Mouse (Mus musculus) heart, postnatal 4 days (tissue): ENCODE data around the gene Rnf8. TPM values are rescaled to one million over a fixed set of nuclear protein-coding genes. Genes with fewer than 3 reads are reported as not detected.
A peak's percentile ranks its signal among the peaks of the same experiment; 100 is the strongest.
"Not testable (repeated sequence)": the region's sequence is repeated elsewhere in the genome, so short reads cannot be mapped to it uniquely, and the experiment has no call there.

ENCODE experiments used
- DNase-seq: peaks from one replicate; pipeline ENCODE4 v3.0.0; 2021
- total RNA-seq, 2 experiments: library from RNA; stranded (reverse); gene quantifications; 2 replicates each; pipeline ENCODE4 v1.2.3; 2021

The Rnf8 gene
- total RNA-seq: 10 to 100 TPM; 24.7 to 28.6 TPM

DNA sequence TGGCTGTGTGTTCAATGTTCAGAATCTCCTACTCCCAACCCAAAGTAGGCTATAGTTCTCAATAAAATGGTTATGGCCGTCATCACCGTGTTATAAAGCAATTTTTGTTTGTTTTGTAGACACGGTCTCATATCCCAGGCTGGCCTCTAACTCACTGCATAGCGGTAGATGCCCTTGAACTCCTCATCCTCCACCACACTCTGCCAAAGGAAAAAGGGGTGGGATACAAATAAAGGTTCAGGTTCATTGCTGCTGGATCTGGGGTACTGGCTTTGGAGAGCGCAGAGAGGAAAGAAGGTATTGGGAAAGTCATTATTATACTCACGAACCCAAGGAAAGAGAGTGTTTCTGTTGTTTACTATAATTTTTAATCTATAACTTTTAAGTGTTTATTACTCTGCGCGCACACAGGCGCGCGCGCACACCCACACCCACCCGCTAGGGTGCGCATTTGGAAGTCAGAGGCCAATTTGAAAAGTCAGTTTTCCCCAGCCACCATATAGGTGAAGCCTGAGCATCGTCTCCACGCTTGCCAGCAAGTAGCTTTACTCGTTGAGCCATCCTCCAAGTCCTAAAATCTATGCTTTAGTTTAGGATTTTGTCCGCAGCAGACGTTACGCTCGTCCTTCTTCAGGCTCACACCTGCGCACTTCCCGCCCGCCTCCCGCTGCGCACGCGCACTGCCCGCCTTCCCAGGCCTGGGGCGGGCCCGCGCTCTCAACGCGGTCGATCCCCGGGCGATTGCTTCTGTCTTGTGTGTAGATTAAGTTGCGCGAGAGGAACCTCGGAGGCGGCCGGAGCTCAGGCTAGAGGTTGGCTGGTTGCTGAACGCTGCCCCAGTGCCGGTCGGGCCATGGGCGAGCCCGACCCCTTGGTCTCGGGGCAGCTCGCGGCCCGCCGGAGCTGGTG lies at the start of gene Rnf8, which contains the start of gene Gm28043:
TSS of gene Rnf8 (plus strand) at position 676 of the 909 bp plus-strand sequence.
TSS of gene Gm28043 (plus strand) at position 762 of the 909 bp plus-strand sequence.
- DNase-seq: peak; percentile 96

- no peak for DNase-seq
Observed at GRCm38 (mm10) chr17:29565521-29565920, 49.1 kb upstream of the Rnf8 start.

- DNase-seq: no peak
Observed at GRCm38 (mm10) chr17:29568435-29568834, 46.2 kb upstream of the Rnf8 start.

DNA sequence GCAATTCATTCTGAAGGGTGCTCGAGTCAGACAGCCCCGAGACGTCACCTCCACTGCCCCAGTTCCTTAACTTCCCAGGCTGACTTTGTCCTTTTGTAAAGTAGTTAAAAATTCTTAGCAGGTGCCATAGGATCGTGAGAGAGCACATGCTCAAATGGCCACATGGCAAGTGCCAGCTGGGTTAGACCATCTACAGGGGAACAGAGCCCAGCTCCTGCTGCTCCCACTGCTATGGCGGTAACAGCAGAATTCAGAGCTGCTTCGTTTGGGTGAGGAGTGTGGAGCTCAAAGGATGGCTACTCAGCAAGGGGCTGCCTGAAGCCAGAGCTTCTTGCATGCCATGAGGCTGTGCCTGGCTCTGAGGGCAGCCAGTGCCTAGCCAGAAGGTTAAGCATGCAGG lies 44.8 kb upstream of the Rnf8 start:
- no peak for DNase-seq

DNA sequence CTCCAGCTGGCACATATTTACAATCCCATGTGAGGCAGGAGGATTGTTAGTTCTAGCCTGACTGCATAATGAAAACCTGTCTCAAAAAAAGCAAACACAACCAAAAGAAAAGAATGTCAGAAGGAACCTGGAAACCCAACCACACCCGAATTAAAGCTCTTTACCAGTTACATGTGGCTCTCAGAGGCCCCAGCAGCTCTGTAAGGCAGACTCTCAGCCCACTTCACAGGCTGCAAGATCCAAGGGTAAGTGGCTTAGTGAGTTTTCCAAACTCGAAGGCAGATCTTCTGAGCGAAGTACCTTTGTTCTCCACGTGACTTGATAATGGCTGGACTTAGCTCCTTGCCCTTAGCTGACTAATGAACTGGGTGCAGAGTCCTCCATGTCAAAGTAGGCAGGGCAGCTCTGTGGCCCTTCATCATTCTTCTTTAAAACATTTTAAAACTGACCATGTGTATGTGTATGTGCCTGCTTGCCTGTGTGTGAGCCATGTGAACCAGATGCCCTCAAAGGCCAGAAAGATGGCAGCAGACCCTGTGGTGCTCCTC lies 34.9 kb upstream of the Rnf8 start:
- DNase-seq: no peak

- no peak for DNase-seq
Observed at GRCm38 (mm10) chr17:29583569-29583968, 31.0 kb upstream of the Rnf8 start.

DNA sequence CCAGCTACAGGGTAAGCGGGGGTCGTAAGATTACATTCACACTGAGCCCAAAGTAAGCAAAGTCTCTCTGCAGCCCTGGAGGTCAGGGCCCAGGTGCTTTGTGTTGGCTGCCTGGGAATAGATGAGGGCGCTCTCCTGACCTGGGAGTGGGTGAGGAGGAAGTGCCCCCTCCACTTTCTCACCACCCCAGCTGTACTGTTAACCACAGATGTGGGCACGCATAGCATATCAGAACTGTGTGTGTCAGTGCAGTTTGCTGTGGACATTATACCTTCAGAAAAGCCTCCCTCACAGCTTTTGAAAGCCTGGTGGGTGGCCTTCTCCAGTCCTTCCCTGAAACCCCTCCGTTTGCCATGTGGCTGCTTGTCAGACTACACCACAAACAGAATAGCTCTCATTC lies 30.3 kb upstream of the Rnf8 start:
- DNase-seq: no peak

DNA sequence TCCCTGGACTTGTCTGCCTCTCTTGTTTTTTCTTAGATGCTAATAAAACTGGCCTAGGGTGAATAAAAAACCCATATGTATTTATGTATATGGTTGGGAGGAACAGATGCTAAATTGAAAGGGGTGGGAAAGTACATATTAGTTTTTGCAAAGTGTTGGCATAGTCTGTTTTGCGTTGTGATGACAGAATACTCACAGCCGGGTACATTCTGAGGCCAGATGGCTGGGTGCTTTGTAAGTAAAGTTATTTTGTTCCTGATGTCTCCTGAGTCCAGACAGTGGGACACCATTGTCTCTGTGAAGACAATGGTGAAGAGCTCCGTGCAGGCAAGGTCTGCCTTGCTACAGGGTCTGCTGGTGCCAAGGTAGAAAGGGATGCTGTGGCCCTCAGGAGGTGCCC lies 29.9 kb upstream of the Rnf8 start:
- no peak for DNase-seq

GRCm38 (mm10) chr17:29585446-29585845 lies 29.1 kb upstream of the Rnf8 start:
- no peak for DNase-seq

- no peak for DNase-seq
Observed at GRCm38 (mm10) chr17:29586921-29587320, 27.7 kb upstream of the Rnf8 start.

DNA sequence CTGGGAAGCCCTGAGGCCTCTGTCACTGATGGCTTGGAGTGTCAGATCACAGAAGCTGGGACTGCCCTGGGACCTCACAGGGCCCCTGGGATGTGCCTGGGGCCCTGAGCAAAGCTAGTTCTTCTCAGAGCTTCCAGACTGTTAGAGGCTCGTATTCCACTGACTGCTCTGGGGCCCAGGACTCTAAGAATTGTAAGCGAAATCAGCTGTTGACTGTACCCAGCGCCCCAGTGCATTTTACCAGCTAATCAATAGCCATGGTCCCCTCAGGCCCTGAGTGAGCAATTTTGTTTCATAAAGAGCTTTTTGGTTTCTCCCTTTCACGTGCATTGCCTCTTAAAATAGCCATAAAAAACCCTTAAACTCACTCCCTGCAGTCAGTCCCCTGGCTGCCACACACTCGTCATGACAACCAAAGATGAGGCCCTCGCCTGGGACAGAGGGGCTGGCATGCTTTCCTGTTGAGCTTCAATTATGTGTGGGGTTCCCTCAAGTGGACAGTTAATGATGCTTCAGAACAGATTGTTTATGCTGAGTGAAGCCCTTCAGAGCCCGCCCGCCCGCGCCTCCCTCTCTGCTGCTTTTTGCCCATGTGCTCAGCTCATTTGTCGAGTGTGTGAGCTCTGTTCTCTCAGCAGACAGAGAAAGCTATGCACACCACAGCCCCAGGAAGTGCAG lies 25.2 kb upstream of the Rnf8 start:
- no peak for DNase-seq

GRCm38 (mm10) chr17:29595891-29596770 lies 18.5 kb upstream of the Rnf8 start:
- DNase-seq: no peak

GRCm38 (mm10) chr17:29596771-29597132 lies 17.8 kb upstream of the Rnf8 start:
- no peak for DNase-seq

DNA sequence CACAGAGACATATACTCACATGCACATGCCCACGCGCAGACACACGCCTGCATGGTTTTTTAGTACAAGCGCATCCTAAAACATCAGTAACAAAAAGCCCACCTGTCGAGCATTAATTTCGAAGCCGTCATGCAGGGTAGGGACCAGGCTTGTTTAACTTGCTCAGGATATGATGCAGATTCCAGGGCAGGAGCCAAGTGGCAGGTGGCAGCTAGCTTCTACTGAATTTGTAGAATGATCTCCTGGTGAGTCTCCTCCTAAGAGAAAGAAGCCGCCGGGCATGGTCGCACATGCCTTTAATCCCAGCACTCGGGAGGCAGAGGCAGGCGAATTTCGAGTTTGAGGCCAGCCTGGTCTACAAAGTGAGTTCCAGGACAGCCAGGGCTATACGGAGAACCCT lies 15.5 kb upstream of the Rnf8 start:
- no peak for DNase-seq

DNA sequence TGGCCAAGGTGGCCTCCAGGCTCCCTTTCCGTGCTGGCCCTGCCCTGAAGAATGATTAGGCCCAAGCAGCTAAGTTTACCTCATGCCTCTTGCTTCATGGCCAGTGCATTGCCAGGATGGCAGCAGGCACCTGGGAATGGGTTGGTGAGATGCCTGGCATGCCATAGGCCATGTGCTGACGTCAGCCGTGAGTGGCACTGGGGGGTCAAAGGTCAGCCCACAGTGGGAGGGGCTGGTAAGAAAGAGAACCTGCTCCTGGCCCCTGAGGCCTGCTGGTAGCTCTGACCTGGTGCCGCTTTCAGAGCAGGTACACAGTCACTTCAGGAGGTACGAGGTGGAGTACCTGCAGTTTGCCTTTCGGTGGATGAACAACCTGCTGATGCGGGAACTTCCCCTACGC lies 15.1 kb upstream of the Rnf8 start:
- no peak for DNase-seq

GRCm38 (mm10) chr17:29601391-29601790 lies 13.2 kb upstream of the Rnf8 start:
- DNase-seq: no peak

GRCm38 (mm10) chr17:29603283-29603682 lies 11.3 kb upstream of the Rnf8 start:
- peak; percentile 88 for DNase-seq

DNA sequence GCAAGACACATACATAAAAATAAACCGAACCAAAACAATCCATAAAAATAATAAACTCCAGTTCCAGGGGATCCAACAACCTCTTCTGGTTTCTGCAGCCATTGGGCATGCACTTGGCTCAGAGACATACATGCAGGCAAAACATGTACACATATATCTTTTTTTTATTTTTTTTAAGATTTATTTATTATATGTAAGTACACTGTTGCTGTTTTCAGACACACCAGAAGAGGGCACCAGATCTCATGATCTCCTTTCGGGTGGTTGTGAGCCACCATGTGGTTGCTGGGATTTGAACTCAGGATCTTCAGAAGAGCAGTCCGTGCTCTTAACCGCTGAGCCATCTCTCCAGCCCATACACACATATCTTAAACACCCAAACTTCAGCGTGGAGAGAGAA lies 1.1 kb upstream of the Rnf8 start:
- not testable (repeated sequence) for DNase-seq

DNA sequence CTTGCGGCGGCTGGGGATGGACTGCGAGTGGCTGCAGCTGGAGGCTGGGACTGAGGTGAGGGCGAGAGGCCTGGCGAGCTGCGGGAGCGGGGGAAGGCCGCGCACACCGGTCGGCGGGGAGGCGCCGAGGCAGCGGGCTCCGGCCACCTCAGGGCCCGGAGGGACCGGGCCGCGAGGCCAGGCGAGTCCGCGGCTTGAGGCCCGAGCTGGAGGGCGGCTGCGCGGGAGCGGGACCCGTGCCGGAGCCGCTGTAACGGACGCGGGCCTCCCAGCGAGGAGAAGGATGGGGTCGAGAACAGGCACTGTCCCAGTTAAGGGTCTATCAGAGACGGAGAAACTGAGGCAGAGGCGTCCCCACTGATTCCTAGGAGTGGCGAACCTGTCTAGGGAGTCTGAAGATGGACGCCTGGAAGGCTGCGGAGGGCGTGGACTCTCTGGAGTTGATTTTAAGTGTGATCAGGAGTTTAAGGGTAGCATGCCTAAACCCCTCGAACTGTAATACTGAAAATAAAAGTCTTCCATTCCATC lies 498 bp downstream of the Rnf8 start:
- DNase-seq: no peak

- DNase-seq: no peak
Observed at GRCm38 (mm10) chr17:29615616-29616015, 1.0 kb downstream of the Rnf8 start.

DNA sequence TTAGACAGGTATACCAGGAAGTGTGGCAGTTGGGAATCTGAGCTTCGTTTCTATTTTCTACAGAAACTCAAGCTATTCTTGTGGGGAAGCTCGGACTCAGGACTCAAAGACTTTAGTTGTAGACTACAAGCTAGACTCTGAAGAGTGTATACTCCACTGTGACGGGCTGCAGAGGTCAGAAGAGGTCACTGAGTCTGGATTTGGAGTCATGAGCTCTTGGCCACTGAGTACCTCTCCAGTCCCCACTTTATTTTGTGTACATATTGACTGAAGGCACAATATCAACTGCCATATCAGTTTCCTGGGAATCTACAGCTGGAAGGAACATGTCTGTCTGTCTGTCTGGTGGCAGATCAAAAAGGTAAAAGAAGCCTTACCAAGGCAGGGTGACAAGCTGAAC lies 4.6 kb downstream of the Rnf8 start:
- no peak for DNase-seq

DNA sequence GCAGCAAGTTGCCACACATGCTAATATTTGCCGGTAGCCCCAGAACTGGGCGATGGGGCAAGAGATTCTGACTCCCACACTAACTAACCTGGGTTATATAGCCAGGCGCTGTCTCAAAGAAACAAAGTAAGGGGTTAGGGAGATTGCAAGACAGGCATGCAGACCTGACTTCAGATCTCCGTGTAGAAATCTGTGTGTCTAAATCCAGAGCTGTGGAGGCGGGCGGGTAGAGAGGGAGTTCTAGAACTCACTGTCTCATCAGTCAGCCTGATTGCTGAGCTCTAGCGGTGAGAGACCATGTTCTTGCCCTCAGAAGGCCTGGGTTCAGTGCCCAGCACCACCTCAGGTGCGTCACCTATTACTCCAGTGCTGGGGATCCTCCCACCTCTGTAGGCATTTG lies 8.9 kb downstream of the Rnf8 start:
- DNase-seq: no peak
